In the genomic region with DNA sequence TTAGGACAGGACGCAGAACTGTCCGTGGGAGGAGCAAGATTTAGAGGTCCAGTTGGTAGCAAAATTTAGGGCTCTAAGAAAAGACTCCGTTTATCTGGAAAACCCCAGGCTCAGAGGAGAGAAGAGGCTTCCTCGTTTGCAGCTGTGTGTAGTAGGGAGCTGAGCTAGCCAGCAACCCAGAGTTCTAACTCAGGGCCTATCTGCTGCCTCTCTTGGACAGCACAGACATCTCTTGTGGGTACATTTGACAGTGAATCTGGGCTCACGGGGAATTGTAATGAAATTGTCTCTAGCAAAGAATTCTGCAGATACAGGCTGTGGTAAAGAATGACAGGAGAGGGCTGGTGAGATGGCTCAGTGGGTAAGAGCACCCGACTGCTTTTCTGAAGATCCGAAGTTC, we compare ENCODE assay signal across 8 mouse cellular contexts. TPM values are rescaled to one million over a fixed set of nuclear protein-coding genes. Genes with fewer than 3 reads are reported as not detected.
DNase-seq lines count a peak whose midpoint lies in the region; ATAC-seq and TF ChIP-seq lines count a peak whose summit lies in the region.

No protein-coding gene starts in this region.

- in situ Hi-C loops in CH12.LX (cut with MboI; ENCODE audit: low pct_ligation_motif_present, low pct_unique_long_range_greater_than_20kb, low sequenced_read_pairs), result loop anchor here (10.0 kb wide), 1 partner anchor 238 kb away; no protein-coding TSS in a partner anchor

- no peak; a peak in 1 of 4 replicates for TF ChIP-seq CTCF in CH12.LX (conservative IDR thresholded peaks at IDR 0.05 in 1 of 2, IDR thresholded peaks at IDR 0.05 in 1 of 2; ENCODE audit: low read depth in 2 of 2, low read length in 2 of 2)

- WGBS in heart, embryonic 10.5 days, result 30% methylated on average over 7 of the region's 7 CpGs
- 19% methylated on average over 7 of the region's 7 CpGs for WGBS in forebrain, embryonic 15.5 days
- 45% methylated on average over 7 of the region's 7 CpGs for WGBS in liver, embryonic 15.5 days (ENCODE audit: insufficient replicate concordance)

- DNase-seq in heart, embryonic 10.5 days (ENCODE audit: low spot score), result no peak
- DNase-seq in heart, postnatal 4 days, result no peak
- no peak for DNase-seq in CH12.LX (ENCODE audit: extremely low read depth)
- no peak for DNase-seq in right cerebral cortex, postnatal 4 days
- no peak for DNase-seq in cerebellum, postnatal 25 days
- DNase-seq in frontal cortex, adult 2 months (ENCODE audit: extremely low spot score in 1 of 2, low spot score in 1 of 2), result no peak

- H3K4me1 ChIP-seq in heart, embryonic 10.5 days, result peaks cover 24% of the 10 kb centered on the region
- peaks cover 5 to 49% of the 10 kb centered on the region in 2 experiments; a peak in 3 of 4 replicates for H3K4me1 ChIP-seq in CH12.LX (ENCODE audit: control insufficient read depth in 1 of 2, insufficient read depth in 2 of 2)
- peaks cover 13% of the 10 kb centered on the region for H3K4me1 ChIP-seq in forebrain, embryonic 15.5 days
- H3K4me1 ChIP-seq in liver, embryonic 15.5 days (replicated peaks), result peaks cover 35% of the 10 kb centered on the region

- H3K9me3 ChIP-seq in heart, embryonic 10.5 days, result no peaks in the 10 kb centered on the region
- no peaks in the 10 kb centered on the region for H3K9me3 ChIP-seq in CH12.LX (replicated peaks; ENCODE audit: low read length)
- no peaks in the 10 kb centered on the region for H3K9me3 ChIP-seq in forebrain, embryonic 15.5 days
- H3K9me3 ChIP-seq in liver, embryonic 15.5 days (replicated peaks), result no peaks in the 10 kb centered on the region

- TF ChIP-seq RAD21 in CH12.LX (IDR thresholded peaks at IDR 0.05; ENCODE audit: low read depth, low read length), result no peak

- no peak for TF ChIP-seq EP300 in CH12.LX (IDR thresholded peaks at IDR 0.05; ENCODE audit: low read length)

- peak overlapping the region; percentile 73 for H3K4me2 ChIP-seq in CH12.LX (ENCODE audit: insufficient read depth, low read depth, poor library complexity, severe bottlenecking)
- H3K4me2 ChIP-seq in forebrain, embryonic 15.5 days (replicated peaks), result peak overlapping the region; percentile 80
- H3K4me2 ChIP-seq in liver, embryonic 15.5 days, result peak overlapping the region; percentile 93

- 0 out of 2 replicates have a peak, but pooled peaks cover 2% of the 10 kb centered on the region for H3K36me3 ChIP-seq in heart, embryonic 10.5 days
- H3K36me3 ChIP-seq in CH12.LX (replicated peaks in 1 of 2; ENCODE audit: control insufficient read depth in 1 of 2, insufficient read depth in 1 of 2, low read length in 1 of 2), result peaks cover 0 to 23% of the 10 kb centered on the region in 2 experiments
- H3K36me3 ChIP-seq in forebrain, embryonic 15.5 days, result no peaks in the 10 kb centered on the region
- no peaks in the 10 kb centered on the region for H3K36me3 ChIP-seq in liver, embryonic 15.5 days (replicated peaks)

- H3K4me3 ChIP-seq in heart, embryonic 10.5 days, result peak overlapping the region; percentile 75
- H3K4me3 ChIP-seq in CH12.LX (replicated peaks in 1 of 3; ENCODE audit: low read depth in 2 of 3, low read length in 2 of 3, poor library complexity in 1 of 3), result peak overlapping the region; percentile 56 to 62 (median 59)
- peak overlapping the region; percentile 57 for H3K4me3 ChIP-seq in forebrain, embryonic 15.5 days
- H3K4me3 ChIP-seq in liver, embryonic 15.5 days (replicated peaks), result peak overlapping the region; percentile 68; the same call in 1 of the 2 replicates

- dilution Hi-C loops in CH12.LX (cut with MboI; ENCODE audit: extremely low pct_ligation_motif_present, extremely low pct_unique_long_range_greater_than_20kb, low sequenced_read_pairs), result no loop called here

- peak overlapping the region; percentile 69 for H3K9ac ChIP-seq in CH12.LX (ENCODE audit: insufficient read depth, low read depth)
- peak overlapping the region; percentile 50; the same call in 1 of the 2 replicates for H3K9ac ChIP-seq in forebrain, embryonic 15.5 days (replicated peaks)
- H3K9ac ChIP-seq in liver, embryonic 15.5 days, result no peak overlapping the region

- TF ChIP-seq POLR2A in CH12.LX (IDR thresholded peaks at IDR 0.05; ENCODE audit: low read depth, low read length), result no peak

- H3K27me3 ChIP-seq in heart, embryonic 10.5 days (ENCODE audit: insufficient read depth, poor library complexity, severe bottlenecking), result peaks cover 34% of the 10 kb centered on the region
- no peaks in the 10 kb centered on the region for H3K27me3 ChIP-seq in CH12.LX (replicated peaks)
- peaks cover 19% of the 10 kb centered on the region; the same call in 1 of the 2 replicates for H3K27me3 ChIP-seq in forebrain, embryonic 15.5 days
- peaks cover 44% of the 10 kb centered on the region for H3K27me3 ChIP-seq in liver, embryonic 15.5 days

- peak overlapping the region; percentile 83 for H3K27ac ChIP-seq in heart, embryonic 10.5 days
- H3K27ac ChIP-seq in CH12.LX (ENCODE audit: insufficient read depth, low read depth), result peak overlapping the region; percentile 74
- H3K27ac ChIP-seq in forebrain, embryonic 15.5 days (replicated peaks), result peak overlapping the region; percentile 60
- no peak overlapping the region for H3K27ac ChIP-seq in liver, embryonic 15.5 days (replicated peaks)

- H3K79me2 ChIP-seq in CH12.LX (replicated peaks; ENCODE audit: control insufficient read depth, extremely low read depth, insufficient read depth, poor library complexity, severe bottlenecking), result peaks cover 6% of the 10 kb centered on the region

- ATAC-seq in forebrain, embryonic 15.5 days (replicated peaks), result no peak
- 0 out of 2 replicates have a peak, but pooled peaks have one; percentile 1 for ATAC-seq in liver, embryonic 15.5 days (ENCODE audit: insufficient read depth)

TF ChIP-seq in CH12.LX, 34 proteins besides CTCF, POLR2A, EP300 and RAD21:
- TF ChIP-seq HCFC1 (IDR thresholded peaks at IDR 0.05; ENCODE audit: low read depth, low read length) (no peak), TBP (conservative IDR thresholded peaks at IDR 0.05; ENCODE audit: low read depth, low read length) (0 out of 2 replicates have a peak, but pooled peaks have one; percentile 65)

RNA-seq across cellular contexts. Expression of a gene that starts 0.6 kb away (rescaled TPM):
- 19.2 and 22.1 TPM in 2 replicates for polyA plus RNA-seq in heart, embryonic 10.5 days (2016; fragmentation: Nextera tagmentation; extraction: Ambion mirVana)
- 10 to 100 TPM; 13.0 to 16.0 TPM for total RNA-seq in heart, postnatal 4 days (2021)
- total RNA-seq in CH12.LX (2012; rRNA removed) (28.6 and 43.8 TPM in 2 replicates), CH12.LX (2014; rRNA removed) (15.4 and 19.3 TPM in 2 replicates)
- polyA plus RNA-seq in CH12.LX (2012; ENCODE audit: insufficient read length, low read depth), result 12.7 and 14.9 TPM in 2 replicates
- polyA plus RNA-seq in forebrain, embryonic 15.5 days (2015; fragmentation: Nextera tagmentation; extraction: Ambion mirVana), result 23.4 and 23.7 TPM in 2 replicates
- polyA plus RNA-seq in liver, embryonic 15.5 days (2015; fragmentation: Nextera tagmentation; extraction: Ambion mirVana), result 5.2 and 5.9 TPM in 2 replicates
- 59.2 and 67.4 TPM in 2 replicates for polyA plus RNA-seq in frontal cortex, adult 2 months (2012; rRNA removed)

RNA-seq across cellular contexts. Expression of a gene that starts 14.2 kb away (rescaled TPM):
- polyA plus RNA-seq in heart, embryonic 10.5 days (2016; fragmentation: Nextera tagmentation; extraction: Ambion mirVana), result 24.7 and 62.7 TPM in 2 replicates
- total RNA-seq in heart, postnatal 4 days (2021), result 10 to 100 TPM; 45.6 to 53.6 TPM
- total RNA-seq in CH12.LX (2012; rRNA removed) (7.8 and 12.7 TPM in 2 replicates), CH12.LX (2014; rRNA removed) (1.4 and 2.4 TPM in 2 replicates)
- polyA plus RNA-seq in CH12.LX (2012; ENCODE audit: insufficient read length, low read depth), result 6.7 and 7.9 TPM in 2 replicates
- polyA plus RNA-seq in forebrain, embryonic 15.5 days (2015; fragmentation: Nextera tagmentation; extraction: Ambion mirVana), result 5.8 and 8.0 TPM in 2 replicates
- polyA plus RNA-seq in liver, embryonic 15.5 days (2015; fragmentation: Nextera tagmentation; extraction: Ambion mirVana), result 122 and 143 TPM in 2 replicates
- polyA plus RNA-seq in frontal cortex, adult 2 months (2012; rRNA removed), result 99.4 and 108 TPM in 2 replicates

RNA-seq across cellular contexts. Expression of a gene that starts 45.2 kb away (rescaled TPM):
- 15.9 and 24.6 TPM in 2 replicates for polyA plus RNA-seq in heart, embryonic 10.5 days (2016; fragmentation: Nextera tagmentation; extraction: Ambion mirVana)
- 10 to 100 TPM; 44.5 to 44.8 TPM for total RNA-seq in heart, postnatal 4 days (2021)
- total RNA-seq in CH12.LX (2012; rRNA removed), result 31.9 and 38.5 TPM in 2 replicates
- 17.8 and 21.2 TPM in 2 replicates for total RNA-seq in CH12.LX (2014; rRNA removed)
- 46.1 and 60.0 TPM in 2 replicates for polyA plus RNA-seq in CH12.LX (2012; ENCODE audit: insufficient read length, low read depth)
- polyA plus RNA-seq in forebrain, embryonic 15.5 days (2015; fragmentation: Nextera tagmentation; extraction: Ambion mirVana), result 6.0 and 7.0 TPM in 2 replicates
- polyA plus RNA-seq in liver, embryonic 15.5 days (2015; fragmentation: Nextera tagmentation; extraction: Ambion mirVana), result 14.5 and 19.8 TPM in 2 replicates
- 19.5 and 20.2 TPM in 2 replicates for polyA plus RNA-seq in frontal cortex, adult 2 months (2012; rRNA removed)
